Mouse (Mus musculus) C2C12 (cell line): ENCODE data around the gene Neurog1. TPM values are rescaled to one million over a fixed set of nuclear protein-coding genes. Genes with fewer than 3 reads are reported as not detected.

Source experiments
- H3K27me3 ChIP-seq: one replicate; pipeline ENCODE4 v1.6.1; 2011; ENCODE audit not compliant: control insufficient read depth, insufficient read depth, insufficient read length
- H3K36me3 ChIP-seq: one replicate; pipeline ENCODE4 v1.6.1; 2011; ENCODE audit not compliant: control insufficient read depth, insufficient read depth
- H3K4me3 ChIP-seq: one replicate; pipeline ENCODE4 v1.5.1; 2011; ENCODE audit warnings: mild to moderate bottlenecking, control low read depth; ENCODE audit not compliant: poor library complexity, insufficient read depth, severe bottlenecking
- H3K79me2 ChIP-seq: one replicate; pipeline ENCODE4 v1.6.1; 2011; ENCODE audit not compliant: control insufficient read depth, insufficient read depth
- H3K79me3 ChIP-seq: one replicate; pipeline ENCODE4 v1.6.1; 2011; ENCODE audit warnings: low read depth, control low read depth
- H3ac ChIP-seq: one replicate; pipeline ENCODE3; 2011; ENCODE audit warnings: low read depth; ENCODE audit not compliant: control insufficient read depth, insufficient read length
- CEBPB ChIP-seq: IDR thresholded peaks from one replicate; pipeline ENCODE4 v1.6.1; 2011; ENCODE audit warnings: low read depth, mild to moderate bottlenecking, control low read depth, moderate library complexity
- CTCF ChIP-seq: IDR thresholded peaks from one replicate; pipeline ENCODE4 v1.5.1; 2011; ENCODE audit not compliant: control insufficient read depth, insufficient read depth, insufficient read length
- FOSL1 ChIP-seq: IDR thresholded peaks from one replicate; pipeline ENCODE4 v1.8.0; 2011; ENCODE audit warnings: mild to moderate bottlenecking, low read length; ENCODE audit not compliant: poor library complexity, insufficient read depth, severe bottlenecking
- MAX ChIP-seq: IDR thresholded peaks from one replicate; pipeline ENCODE4 v1.6.1; 2011; ENCODE audit warnings: mild to moderate bottlenecking, control low read depth
- MYOD1 ChIP-seq: IDR thresholded peaks from one replicate; pipeline ENCODE4 v1.6.1; 2011; ENCODE audit warnings: low read depth; ENCODE audit not compliant: control insufficient read depth, insufficient read length
- MYOG ChIP-seq: IDR thresholded peaks from one replicate; pipeline ENCODE4 v1.6.1; 2011; ENCODE audit not compliant: control insufficient read depth, insufficient read length; ENCODE audit errors: extremely low read depth
- USF1 ChIP-seq: IDR thresholded peaks from one replicate; pipeline ENCODE4 v1.6.1; 2011; ENCODE audit warnings: low read depth, mild to moderate bottlenecking, control low read depth, moderate library complexity
- long read RNA-seq, 2 experiments: library from polyadenylated mRNA; unstranded; transcript quantifications; one replicate each; pipeline ENCODE4 v2.0.0; 2019 to 2020
- polyA plus RNA-seq: library from polyadenylated mRNA; unstranded; fragments of >200 nt; fragmentation: generic; extraction: Trizol; gene quantifications from one replicate; pipeline ENCODE4 v1.2.1, GENCODE M21; 2012; ENCODE audit warnings: missing spikeins

The Neurog1 gene
- not detected for polyA plus RNA-seq
- long read RNA-seq, experiment 1: 0 reads
- long read RNA-seq, experiment 2: 0 reads

DNA sequence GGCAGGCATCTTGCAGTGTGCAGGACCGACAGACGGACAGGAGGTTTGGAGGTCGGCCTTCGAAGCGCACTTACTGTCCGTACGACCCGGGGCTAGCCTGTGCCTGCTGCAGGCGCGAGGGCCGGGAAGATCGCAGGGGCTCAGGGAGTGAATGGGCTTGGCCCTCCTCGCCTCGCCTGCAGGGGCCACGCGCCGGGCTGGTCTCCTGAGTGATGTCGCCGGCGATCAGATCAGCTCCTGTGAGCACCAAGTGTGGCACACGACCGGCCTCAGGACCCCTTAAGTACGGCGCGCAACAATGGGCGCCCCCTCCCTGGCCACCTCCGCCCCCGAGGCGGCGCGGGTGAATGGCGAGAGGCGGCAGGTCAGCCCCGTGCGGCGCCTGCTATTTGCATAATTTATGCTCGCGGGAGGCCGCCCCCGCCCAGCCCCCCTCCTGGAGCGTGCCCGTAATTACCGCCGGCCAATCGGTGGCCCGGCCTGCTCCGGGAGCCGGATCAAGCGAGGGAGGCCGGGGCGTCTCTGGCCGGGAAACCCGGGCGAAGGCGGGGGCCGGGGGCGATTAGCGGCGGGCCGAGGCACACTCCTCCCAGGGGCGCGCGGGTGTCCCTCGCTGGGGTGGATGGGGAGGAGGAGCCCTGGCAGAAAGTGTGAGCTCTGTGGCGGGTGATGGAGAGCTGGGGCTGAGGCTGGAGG lies at the start of gene Neurog1:
Neurog1 (minus strand) TSS at position 240 of the 696 bp plus-strand sequence.
- H3K27me3 ChIP-seq: peaks cover 67% of the 10 kb centered on the region
- H3K36me3 ChIP-seq: no peaks in the 10 kb centered on the region
- TF ChIP-seq MAX: no peak
- no peak for TF ChIP-seq USF1
- TF ChIP-seq CTCF: no peak
- TF ChIP-seq MYOG: no peak
- no peak for TF ChIP-seq MYOD1
- TF ChIP-seq FOSL1: no peak
- TF ChIP-seq CEBPB: no peak
- no peak within 1 kb of the TSS for H3K4me3 ChIP-seq
- H3ac ChIP-seq: no peak within 1 kb of the TSS
- no peaks in the 10 kb centered on the region for H3K79me3 ChIP-seq
- H3K79me2 ChIP-seq: no peaks in the 10 kb centered on the region

DNA sequence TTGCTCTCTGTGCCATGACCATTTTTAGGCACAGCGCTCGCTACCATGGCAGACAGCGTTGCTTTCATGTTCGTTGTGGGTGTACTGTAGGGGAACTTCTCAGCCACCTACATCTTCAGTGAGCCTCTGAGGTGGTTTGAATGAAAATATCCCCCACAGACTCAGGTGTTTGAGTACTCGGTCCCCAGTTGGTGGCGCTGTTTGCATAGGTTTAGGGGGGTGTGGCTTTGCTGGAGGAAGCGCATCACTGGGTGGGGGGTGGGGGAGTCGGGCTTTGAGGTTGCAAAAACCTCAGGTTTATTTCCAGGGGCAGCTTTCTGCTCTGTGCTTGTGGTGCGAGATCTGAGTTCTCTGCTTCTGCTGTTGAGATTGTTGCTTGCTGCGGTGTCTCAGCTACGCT lies 47.4 kb upstream of the Neurog1 start:
- H3K79me3 ChIP-seq: no peaks in the 10 kb centered on the region
- TF ChIP-seq MAX: no peak
- TF ChIP-seq MYOG: no peak
- no peak for TF ChIP-seq FOSL1
- no peak for TF ChIP-seq CEBPB
- TF ChIP-seq MYOD1: no peak
- no peak for TF ChIP-seq USF1
- no peak for TF ChIP-seq CTCF
- H3K79me2 ChIP-seq: no peaks in the 10 kb centered on the region
- H3ac ChIP-seq: no peak overlapping the region
- no peaks in the 10 kb centered on the region for H3K36me3 ChIP-seq
- peaks cover 38% of the 10 kb centered on the region for H3K27me3 ChIP-seq
- no peak overlapping the region for H3K4me3 ChIP-seq

DNA sequence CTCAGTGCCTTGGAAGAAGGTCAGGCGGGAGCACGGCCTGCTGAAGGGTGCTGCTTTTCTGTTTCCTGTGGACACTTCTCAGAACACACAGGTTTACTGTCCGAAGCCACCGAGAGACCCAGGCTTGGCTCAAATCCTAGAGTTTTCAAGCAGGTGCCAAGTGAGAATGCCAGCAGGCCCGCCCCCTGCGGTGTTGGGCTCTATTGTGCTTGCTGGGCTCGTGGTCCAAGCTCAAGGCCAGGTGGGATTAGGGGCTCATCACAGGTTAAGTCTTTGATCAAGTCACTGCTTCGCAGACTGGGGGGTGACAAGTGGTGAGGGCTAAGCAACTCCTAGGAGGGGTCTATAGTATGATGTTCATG lies 44.7 kb upstream of the Neurog1 start:
- no peaks in the 10 kb centered on the region for H3K79me2 ChIP-seq
- peaks cover 47% of the 10 kb centered on the region for H3K27me3 ChIP-seq
- no peaks in the 10 kb centered on the region for H3K36me3 ChIP-seq
- no peaks in the 10 kb centered on the region for H3K79me3 ChIP-seq
- no peak for TF ChIP-seq MAX
- TF ChIP-seq USF1: no peak
- TF ChIP-seq MYOD1: no peak
- TF ChIP-seq MYOG: no peak
- no peak for TF ChIP-seq CEBPB
- no peak for TF ChIP-seq FOSL1
- no peak for TF ChIP-seq CTCF
- H3K4me3 ChIP-seq: no peak overlapping the region
- H3ac ChIP-seq: no peak overlapping the region

DNA sequence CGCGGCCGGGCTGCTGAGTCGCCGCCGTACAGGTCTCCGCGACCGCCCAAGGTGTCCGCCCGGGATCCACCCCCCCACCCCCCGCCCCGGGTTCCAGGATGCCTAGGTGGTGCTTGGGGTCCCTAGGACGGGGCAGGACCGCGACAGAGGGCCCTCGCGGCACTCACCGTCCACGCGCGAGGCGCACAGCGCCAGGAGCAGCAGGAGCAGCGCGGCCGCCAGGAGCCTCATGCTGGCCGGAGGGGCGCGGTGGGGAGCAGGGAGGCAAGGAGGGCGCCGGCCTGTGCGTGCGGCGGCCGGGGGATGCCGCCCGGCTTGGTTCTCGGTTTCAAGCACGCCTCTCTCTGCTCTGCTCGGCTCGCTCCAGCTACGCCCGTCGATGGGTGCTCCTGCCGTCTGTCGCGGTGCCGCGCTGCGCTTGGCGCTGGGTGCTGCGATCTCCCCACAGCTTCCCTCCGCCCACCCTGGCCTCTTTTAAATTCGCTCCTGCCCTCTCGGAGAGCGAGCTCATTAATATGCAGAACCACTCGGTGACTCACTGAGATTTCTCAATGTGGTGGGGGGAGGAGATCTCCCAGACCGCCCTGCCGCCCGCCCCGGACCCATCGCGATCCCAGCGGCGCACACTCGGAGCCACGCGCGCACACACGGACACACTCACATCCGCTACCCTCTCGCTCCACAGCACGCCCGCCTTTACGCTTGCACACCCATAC lies 44.1 kb upstream of the Neurog1 start, which contains the start of gene Cxcl14:
Cxcl14 (minus strand) TSS at position 609 of the 716 bp plus-strand sequence.
- H3K79me3 ChIP-seq: no peaks in the 10 kb centered on the region
- H3K27me3 ChIP-seq: peaks cover 49% of the 10 kb centered on the region
- no peak for TF ChIP-seq MYOG
- no peak for TF ChIP-seq MAX
- TF ChIP-seq FOSL1: no peak
- no peak for TF ChIP-seq CEBPB
- no peak for TF ChIP-seq MYOD1
- no peak for TF ChIP-seq USF1
- TF ChIP-seq CTCF: no peak

DNA sequence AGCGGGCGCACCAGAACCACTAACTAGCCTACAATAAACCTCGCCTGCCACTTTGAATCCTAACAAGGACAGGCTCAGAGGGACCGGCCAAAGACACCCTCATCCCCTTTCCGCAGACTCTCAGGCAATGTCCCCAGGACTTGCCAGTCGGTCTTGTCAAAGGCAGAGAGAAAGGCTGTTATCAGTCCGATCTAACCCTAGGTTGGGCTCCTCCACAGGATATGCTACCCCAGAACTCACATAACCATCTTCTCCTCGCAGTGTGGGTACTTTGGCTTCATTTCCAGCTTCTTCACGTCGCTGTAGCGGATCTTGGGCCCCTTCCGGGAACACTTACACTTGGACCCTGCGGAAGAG lies 43.6 kb upstream of the Neurog1 start:
- Histone ChIP-seq H3K27me3 (peaks cover 53% of the 10 kb centered on the region), H3ac (no peak overlapping the region), H3K36me3 (no peaks in the 10 kb centered on the region), H3K79me2 (no peaks in the 10 kb centered on the region), H3K4me3 (no peak overlapping the region), H3K79me3 (no peaks in the 10 kb centered on the region)
- TF ChIP-seq CEBPB (no peak), USF1 (no peak), MAX (no peak)

More for the DNA sequence above, 44.1 kb upstream of the Neurog1 start, which contains the start of gene Cxcl14:
- Histone ChIP-seq H3K4me3 (no peak within 1 kb of the TSS), H3K36me3 (no peaks in the 10 kb centered on the region), H3ac (no peak within 1 kb of the TSS), H3K79me2 (no peaks in the 10 kb centered on the region)

DNA sequence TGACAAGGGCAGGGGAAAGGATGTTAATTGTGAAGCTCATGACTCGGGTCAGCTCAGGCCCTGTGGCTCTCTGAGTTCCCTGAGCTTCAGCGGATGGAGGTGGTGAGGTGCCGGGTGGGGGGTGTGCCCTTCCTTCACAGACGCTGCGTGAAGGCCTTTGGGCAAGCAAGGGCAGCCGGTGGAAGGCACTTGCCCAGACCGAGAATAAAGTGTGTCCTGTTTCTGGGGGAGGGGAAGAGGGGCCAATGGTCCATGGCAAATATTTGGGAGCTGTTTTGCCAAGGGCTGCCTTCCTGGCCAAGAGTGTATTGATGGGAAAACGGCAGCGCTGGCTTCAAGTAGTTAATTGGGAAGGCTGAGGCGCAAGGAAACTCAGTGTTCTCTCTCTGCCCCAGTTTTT lies 42.9 kb upstream of the Neurog1 start:
- H3K27me3 ChIP-seq: peaks cover 56% of the 10 kb centered on the region
- H3K36me3 ChIP-seq: no peaks in the 10 kb centered on the region
- H3K79me2 ChIP-seq: no peaks in the 10 kb centered on the region
- H3K79me3 ChIP-seq: no peaks in the 10 kb centered on the region
- TF ChIP-seq FOSL1 (no peak), USF1 (no peak), MYOG (no peak), MYOD1 (no peak), CEBPB (no peak), CTCF (no peak), MAX (no peak)
- no peak overlapping the region for H3K4me3 ChIP-seq
- H3ac ChIP-seq: no peak overlapping the region
